Mouse (Mus musculus) spleen, postnatal 36 days (tissue): ENCODE data around the gene Prkab2.

Experiments used
- DNase-seq, 2 experiments: peaks; one replicate each; pipeline ENCODE4 v3.0.0; 2022; ENCODE audit warnings: low spot score in 2 of 2, mixed read lengths in 1 of 2

Prkab2 gene

DNA sequence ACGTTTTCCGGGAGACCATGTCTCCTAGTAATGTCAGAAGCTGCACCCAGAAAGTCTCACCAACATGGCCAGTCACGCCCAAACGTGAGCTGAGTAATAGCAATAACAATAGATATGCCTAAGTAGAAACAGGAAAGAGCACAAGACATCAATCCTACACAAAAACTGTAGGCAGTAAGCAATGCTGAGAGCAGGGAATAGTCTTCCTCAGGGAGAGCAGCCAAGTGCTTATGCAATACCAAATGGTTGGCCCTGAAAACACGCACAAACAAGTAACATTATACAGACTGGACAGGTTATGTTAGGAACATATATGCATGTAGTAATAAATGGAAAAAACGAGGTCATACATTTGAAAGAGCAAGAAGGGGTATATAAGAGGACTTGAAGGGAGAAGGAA is 8.5 kb upstream of the Prkab2 start:
- no peak for DNase-seq

DNA sequence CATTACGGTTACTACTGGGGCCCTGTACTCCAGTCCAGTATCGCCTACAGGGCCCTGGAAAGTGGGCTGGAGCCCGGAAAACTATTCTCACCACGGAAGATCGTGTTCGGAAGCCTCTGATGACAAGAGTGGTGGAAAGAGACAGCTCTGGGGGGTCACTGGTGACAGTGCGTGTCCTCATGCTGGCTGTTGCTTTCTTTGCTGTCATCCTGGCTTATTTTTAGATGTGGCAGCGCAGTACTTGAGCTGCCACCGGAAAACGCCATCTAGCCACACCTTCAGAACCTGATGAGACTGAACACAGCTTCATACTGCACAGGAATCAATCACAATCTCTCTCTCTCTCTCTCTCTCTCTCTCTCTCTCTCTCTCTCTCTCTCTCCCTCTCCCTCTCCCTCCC is 6.4 kb upstream of the Prkab2 start:
- no peak for DNase-seq

DNA sequence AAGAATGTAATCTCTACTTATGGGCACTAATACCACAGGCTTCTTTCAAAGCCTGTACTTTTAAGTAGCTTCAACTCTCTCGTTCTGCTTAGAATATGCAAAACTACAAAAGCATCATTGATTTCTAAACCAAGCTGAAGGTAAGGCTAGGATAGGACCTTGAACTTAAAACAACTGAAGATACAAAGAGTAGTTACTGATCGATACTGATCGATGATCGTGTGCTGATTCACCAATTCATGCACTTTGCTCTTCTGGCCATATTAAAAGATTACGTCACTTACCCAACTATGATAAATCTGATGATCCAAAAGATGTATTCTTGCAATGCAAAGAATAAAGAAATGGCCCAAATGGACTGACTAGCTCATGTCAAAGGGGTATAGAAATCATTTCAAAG is 4.2 kb upstream of the Prkab2 start:
- DNase-seq = no peak

DNA sequence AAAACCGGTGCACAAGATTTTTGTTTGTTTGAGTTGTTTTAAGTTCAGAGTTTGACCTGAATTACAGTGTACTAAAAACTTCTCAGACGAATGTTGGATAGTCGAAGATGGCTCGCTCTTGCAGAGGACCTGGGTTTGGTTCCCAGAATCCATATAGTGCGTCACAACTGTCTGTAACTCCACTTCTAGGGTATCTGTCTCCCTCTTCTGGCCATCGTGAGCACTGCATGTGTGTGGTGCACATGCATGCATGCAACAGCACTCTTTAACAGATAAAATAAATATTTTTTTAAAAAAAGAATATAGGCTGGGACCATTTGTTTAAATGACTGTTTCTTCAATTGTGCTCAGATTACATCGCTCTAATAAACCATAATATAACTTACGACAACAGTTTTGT is 3.1 kb upstream of the Prkab2 start:
- no peak for DNase-seq

DNA sequence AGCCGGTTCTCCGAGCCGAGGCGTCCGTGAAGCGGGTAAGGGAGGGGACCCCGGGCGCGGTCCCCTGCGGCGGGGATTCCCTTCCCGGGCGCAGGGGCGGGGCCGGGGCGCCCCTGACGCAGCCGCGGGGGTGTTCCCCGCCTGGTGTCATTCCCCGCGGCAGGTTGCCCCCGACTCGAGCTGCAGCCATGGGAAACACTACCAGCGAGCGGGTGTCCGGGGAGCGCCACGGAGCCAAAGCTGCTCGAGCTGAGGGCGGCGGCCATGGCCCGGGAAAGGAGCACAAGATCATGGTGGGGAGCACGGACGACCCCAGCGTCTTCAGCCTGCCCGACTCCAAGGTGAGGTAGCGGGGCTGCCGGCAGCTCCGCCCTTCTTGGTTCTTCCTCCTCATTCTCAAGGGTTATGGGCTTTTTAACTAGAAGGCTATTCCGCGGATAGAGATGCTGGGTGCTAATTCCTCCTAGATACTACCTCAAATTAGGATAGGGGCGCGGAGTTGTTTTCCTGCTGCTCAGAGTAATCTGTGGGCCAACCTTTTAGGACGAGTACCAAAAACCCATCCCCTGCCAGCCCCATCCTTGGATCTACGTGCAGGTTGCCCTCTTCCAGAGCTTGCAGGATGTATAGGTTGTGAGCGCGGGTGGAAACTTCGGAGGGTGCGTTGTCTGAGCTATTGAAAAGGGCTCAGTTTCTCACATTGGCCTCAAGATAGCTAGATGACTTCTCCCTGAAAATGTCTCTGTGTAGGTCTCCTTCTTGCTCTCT is 617 bp downstream of the Prkab2 start:
- DNase-seq = peak in 1 of 2 experiments; percentile 12

DNA sequence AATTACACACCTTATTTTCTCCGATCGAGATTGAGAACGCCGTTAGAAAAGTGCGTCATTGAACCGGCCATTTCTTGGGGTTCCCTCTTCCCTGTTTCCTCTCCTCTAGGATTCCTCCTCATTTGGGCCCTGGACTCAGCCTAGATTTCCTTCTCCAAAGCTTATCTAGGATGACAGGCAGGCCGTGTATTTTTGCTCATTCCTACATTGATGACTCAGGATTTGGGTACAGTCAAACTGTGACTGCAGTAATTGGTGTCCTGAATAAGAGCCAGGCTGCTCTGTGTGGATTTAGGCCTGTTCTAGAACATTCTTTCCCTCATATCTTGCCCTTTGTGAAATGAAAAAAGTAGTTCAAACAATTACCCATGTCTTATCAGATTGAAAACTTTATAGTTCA is 1.8 kb downstream of the Prkab2 start:
- DNase-seq = no peak

DNA sequence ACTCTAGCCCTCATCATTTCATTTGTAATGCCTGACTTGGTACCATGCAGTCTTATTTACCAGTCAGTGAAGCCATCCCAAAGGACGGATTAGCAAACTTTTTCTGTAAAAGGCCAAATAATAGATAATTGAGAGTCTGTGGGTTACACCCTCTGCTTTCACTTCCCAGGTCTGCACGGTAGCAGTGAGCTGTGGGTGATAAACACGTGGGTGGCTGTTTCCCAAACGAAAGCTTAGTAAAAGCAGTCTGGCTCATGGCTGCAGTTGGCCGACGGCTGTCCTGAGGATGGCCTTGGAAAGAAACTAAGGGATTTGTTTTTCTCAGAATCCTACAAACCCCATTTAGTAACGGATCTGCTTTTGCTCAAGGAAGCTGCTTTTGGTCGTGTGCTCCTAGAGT is 3.2 kb downstream of the Prkab2 start:
- peak; percentile 39 to 53 for DNase-seq

DNA sequence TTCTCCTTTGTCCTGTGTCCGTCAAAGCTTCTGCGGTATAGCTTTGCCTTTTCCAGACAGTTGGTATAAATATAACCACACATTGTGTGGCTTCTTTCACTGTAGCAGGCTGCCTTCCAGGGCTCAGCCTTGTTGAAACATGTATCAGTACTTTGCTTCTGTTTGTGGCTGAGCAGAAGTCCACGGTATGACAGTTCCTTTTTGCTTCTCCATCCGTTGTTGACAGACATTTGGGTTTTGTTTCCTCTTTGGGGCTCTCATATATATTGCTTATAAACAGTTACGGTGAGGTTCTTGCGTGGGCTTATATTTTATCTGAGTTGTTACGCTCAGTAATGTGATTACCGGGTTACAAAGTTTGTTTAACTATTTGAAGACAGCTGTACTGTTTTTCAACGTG is 7.5 kb downstream of the Prkab2 start:
- no peak for DNase-seq

DNA sequence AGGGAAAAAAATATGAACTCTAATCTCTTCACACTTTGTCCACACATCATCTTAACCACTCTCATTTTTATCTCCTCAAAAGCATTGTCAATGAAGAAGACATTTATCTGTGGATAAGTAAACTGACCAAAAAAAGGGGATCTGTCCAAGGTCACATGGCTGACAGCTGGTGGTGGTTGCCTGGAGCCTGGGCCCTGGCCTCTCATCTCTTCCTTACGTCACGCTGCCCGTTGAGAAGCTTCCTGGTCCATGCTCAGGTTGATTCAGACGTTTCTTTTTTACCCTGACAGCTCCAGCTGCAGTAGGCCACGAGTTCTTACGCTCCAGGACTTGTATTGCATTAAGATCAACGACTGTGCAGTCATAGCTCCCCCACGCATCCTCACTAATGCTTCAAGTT is 8.2 kb downstream of the Prkab2 start:
- no peak for DNase-seq

DNA sequence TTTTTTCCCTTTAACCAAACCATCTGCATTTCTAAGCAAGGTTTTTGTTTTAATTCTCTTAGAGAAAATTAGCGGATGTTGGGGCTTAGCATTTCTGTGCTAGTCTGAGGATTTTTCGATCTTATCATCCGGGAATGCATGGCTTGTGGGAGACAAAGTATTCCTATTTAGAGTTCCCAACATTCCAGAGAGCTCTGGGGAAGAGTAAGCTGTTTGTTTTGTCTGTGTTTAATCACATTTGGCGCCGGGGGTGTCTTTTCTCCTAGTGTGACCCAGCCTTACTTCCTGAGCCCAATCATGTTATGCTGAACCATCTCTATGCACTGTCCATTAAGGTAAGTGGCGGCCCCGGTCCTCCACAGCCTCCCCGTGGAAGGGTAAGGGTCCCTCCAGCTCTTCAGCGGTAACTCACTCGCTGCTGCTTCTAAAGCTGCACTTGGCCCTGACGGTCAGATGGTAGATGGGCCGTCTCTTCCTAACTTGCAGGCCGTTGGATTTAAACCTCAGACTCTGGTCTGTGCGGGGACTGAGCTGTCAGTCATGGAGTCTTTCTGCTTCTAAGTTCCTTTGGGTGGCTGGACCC is 9.2 kb downstream of the Prkab2 start:
- DNase-seq = no peak

DNA sequence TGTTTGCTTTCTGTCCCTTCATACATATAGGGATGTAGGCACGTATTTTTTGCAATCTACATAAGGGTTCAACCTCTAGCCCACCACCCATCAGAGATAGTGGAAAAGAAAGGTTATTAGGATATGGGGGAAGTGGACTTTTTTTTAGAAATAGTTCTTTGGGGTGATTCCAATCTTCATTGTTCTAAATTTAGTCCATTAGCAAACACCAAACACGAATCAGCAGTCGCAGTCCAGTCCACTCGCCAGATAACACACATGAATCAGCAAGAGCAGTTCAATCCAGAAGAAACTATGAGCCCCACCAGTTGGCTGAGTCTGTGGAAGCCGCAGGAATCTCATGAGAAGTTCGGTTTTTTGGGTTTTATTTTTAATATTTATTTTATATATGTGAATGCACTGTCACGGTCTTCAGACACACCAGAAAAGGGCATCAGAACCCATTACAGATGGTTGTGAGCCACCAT is 16.7 kb downstream of the Prkab2 start, which contains the start of gene Gm17651:
Gene Gm17651, minus strand, starts transcription at position 51 of the 467 bp plus-strand sequence.
- DNase-seq = no peak

DNA sequence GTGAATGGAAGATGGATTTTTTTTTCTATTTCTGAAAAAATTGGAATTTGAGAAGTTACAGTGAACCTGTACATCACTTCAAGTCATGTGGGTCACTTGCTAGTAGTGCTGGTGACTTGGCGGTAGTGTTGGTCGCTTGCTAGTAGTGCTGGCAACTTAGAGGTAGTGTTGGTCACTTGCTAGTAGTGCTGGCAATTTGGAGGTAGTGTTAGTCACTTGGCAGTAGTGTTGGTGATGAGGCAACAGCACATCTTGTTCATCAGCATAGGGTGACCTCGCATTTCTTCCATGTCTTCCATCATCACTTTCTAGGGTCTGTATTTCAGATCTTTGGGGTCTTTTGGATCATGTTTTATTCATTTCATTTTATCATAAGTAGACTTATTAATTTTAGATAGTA is 18.1 kb downstream of the Prkab2 start:
- no peak for DNase-seq

DNA sequence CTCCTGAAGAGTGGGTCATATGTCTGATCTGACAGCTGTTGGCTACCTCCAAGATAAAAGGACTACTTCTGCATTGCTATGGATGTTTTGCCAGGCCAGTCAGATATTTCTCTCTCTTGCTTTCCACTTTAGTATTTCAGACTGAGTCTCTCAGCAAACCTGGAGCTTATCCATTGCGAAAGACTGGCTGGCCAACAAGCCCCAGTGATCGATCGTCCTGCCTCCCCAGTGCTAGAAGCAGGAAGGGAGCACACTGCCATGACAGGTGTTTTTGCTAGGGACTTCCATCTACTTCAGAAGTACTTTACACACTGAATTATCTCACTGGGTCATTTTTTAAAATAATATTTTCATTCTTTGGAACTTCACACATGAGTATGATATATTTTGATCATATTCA is 20.4 kb downstream of the Prkab2 start:
- DNase-seq = no peak

DNA sequence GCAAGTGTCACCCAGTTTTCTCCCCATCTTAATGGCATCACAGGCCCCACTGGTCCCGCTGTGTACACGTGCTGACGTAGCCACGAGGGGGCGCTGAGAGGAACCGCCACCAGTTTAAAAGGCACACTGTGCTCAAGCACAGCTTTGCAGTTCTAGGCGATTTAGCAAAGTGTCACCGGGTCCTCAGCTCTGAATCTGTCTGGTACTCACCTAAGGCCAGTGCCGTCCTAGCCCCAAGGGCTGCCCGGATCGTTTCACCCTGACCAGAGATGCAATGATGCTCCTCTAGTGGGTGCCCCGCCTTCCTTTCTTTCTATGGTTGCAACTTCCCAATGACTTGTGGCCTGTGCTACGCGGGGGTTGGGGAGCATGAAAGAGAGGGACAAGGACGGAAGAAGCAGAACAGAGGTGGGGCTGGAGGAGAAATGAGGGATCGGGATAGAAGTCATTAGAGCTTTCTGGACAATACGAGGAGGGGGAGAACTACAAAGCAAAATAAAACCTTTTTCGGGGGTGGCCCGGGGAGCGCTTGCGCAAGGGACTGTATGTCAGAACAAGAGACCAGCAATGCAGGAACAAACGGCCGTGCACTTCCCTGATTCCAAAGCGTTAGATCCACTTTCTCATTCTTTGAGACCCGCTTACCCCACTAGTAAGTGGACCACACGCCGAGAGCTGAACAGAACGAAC is 22.8 kb downstream of the Prkab2 start:
- DNase-seq = peak; percentile 78

DNA sequence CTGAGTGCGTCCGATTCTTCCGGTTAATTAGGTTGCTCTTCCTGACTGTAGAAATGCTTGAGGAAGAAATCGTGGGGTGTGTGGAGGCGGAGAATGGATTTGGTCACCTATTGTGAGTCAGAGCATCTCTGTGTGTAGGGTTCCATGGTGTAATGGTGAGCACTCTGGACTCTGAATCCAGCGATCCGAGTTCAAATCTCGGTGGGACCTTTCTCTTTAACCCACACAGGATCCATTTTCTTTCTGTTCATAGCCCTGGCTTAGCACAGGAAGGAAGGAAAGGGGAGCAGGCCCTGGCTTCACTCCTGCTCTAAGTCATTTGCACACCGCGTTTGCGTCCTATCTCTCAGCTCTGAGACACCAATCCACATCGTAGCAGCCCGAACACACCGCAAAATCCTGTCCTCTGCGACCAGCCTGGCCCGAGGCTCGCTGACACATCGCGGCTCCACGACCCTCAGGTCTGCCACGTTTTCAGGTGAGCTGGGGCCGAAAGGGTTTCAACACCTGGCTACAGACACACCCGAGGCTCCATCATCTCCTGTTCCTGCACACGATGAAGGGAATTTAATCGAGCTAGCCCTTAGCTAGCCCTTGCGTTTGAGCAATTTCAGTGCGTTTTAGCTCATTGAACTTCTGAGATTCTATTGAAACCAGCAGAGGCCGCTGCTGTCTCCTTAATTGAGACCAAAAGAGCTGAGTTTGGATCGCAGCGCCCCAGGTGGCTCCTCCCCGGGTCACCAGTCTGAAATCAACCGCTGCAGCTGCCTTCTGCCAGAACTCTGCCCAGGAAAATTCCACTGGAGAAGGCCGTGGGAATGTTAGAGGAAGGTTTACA is 23.5 kb downstream of the Prkab2 start:
- peak; percentile 68 to 77 for DNase-seq

DNA sequence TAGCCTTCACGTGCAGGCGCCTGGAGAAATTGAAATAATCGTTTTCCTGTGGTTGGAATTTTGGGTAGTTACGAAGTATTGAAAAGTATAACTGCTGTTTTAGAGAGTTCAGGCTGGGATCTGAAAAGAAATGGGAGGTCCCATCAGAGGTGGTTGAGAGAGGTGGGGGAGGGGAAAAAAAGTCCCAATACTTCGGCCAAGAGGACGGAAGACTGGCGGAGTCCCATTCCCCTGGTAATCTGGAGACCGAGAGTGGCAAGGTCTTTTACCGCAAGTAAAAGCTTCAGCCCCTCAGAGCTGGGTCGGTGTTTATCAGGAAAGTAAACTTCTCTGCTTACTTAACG is 24.1 kb downstream of the Prkab2 start:
- no peak for DNase-seq

DNA sequence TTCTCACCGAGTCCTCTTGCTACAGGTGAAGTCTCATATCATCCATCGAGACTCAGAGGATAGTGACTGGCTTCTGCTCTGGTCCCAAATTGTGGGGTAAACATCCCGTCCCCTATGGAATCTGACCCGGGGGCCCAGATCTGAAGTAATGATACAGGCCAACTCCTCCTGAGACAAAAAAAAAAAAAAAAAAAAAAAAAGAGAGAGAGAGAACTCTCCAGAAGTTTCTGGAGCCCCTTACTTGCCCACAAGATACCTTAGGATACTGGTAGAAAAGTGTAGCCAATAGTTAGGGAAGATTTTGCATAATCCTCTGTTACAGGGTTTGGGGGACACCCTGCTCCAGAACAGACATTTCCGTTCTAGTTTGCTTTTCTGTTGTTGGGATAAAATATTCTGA is 24.6 kb downstream of the Prkab2 start:
- no peak for DNase-seq

DNA sequence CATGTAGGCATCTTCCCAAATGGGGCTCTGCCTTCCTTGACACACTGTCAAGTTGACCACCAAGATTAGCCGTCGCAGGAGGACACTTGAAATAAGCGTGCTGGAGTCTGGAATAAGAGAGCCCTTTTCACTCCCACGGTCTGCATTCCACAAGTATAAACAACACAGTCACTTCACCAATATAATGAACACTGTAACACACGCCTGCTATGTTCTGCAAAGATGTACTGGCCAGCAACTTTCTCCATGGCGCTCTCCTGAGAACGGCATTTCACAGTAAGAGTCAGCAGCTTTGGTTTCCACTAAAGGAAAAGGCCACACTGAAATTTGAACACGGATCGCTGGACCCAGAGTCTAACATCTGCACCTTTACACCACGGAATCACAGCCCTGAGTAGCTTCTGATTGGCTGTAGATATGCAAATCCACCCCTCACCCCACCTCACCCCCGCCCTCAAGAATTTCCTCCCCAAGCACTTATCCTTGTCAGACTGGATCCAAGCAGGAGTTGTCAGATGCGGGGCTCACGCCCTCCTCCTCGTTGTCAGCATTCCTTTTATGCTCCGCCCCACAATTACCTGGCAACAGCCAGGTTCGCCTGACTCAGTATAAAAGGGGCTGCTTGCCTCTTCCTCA is 25.7 kb downstream of the Prkab2 start:
- DNase-seq = no peak

DNA sequence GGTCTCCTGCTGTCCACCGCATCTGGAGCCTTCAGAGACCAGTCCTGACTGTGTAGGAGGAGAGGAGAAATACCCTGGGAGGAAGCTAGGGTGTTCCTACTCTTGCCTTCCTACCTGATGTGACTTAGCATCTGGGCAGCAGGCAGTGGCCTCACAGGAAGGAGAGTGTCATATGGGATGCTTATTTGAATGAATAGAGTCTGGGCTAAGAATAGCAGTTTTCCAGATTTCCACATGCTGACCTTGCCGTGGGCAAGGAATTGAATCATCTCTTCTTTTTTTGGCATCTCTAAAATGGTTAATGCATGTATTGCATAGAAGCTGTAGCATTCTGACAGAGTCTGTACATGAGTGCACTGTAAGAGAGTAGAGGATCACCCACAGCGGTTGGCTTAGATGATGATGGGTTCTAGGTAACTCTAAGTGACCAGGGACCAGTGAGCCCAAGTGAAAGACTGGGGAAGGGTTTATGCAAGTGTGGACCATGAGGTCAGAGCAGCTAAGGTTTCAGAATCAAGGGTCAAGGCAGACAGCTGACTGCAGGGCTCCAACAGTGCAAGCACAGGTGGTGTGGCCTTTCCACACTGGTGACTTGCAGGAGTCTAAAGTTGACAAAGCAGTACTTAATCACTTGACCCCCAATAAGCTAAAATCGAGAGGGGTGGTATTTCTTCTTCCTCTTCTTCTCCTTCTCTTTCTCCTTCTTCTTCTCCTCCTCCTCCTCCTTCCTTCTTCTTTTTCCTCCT is 28.6 kb downstream of the Prkab2 start:
- no peak for DNase-seq

DNA sequence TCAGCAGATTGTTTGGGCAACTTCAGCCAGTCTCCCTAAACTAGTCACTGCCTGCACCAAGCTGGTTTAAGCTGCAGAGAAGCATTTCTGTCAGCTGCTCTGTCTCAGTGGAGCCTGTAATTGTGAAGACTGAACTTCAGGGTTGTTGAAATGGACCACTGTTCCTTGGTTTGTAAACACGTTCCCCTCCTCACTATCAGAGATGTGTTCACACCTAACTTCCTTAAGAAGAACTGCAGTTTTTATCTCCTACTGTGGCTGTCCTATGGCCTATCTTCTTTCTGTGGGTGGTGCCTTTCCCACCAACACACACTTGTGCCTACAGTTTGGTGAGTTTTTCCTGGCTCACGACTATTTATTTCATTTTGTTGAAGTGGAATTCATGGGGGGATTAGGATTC is 31.3 kb downstream of the Prkab2 start:
- no peak for DNase-seq

DNA sequence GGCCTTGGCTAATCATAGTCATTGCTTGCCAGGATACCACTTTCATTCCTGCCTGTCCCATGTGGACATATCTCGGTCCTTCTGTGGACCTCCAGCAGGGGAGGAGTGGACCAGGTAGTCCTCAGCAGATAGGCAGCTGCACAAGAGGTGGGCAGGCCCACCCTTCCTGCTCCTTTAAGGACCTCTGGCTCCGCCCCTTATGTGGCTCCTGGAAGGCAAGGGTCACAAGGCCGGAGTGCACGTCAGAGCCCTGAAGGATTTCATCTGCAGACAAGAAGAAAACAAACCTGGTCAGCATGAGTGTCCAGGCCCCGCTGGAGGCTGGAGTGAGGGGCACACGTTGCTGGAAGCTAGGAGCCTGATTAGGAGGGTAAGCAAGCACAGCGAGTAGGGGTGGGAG is 32.6 kb downstream of the Prkab2 start:
- DNase-seq = no peak
